Mouse (Mus musculus) retina, adult 2 months (tissue): ENCODE measurements around the gene Kcnh5.

Source experiments
- DNase-seq: peaks from one replicate; pipeline ENCODE4 v3.0.0-alpha.2; 2012; ENCODE audit warnings: low read depth, low spot score

The Kcnh5 gene

DNA sequence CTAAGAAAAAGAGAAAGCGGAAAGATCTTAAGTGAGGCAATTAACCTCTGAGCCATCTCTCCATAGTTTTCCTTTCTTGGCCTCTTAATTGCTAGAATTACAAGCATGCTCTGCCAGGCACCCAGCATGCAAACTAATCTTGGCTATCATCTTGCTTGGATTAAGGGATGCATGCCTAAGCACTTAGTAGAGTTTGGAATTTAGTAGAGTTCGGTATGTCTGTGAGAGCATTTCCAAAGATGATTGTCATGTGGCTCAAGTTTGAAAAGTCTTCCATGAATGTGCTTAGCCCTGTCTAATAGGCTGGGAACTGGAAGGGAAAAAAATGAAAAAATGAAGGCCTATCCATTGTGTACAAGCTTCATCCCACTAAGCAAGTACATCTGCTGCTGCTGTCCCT lies 224.5 kb downstream of the Kcnh5 start:
- DNase-seq = no peak

DNA sequence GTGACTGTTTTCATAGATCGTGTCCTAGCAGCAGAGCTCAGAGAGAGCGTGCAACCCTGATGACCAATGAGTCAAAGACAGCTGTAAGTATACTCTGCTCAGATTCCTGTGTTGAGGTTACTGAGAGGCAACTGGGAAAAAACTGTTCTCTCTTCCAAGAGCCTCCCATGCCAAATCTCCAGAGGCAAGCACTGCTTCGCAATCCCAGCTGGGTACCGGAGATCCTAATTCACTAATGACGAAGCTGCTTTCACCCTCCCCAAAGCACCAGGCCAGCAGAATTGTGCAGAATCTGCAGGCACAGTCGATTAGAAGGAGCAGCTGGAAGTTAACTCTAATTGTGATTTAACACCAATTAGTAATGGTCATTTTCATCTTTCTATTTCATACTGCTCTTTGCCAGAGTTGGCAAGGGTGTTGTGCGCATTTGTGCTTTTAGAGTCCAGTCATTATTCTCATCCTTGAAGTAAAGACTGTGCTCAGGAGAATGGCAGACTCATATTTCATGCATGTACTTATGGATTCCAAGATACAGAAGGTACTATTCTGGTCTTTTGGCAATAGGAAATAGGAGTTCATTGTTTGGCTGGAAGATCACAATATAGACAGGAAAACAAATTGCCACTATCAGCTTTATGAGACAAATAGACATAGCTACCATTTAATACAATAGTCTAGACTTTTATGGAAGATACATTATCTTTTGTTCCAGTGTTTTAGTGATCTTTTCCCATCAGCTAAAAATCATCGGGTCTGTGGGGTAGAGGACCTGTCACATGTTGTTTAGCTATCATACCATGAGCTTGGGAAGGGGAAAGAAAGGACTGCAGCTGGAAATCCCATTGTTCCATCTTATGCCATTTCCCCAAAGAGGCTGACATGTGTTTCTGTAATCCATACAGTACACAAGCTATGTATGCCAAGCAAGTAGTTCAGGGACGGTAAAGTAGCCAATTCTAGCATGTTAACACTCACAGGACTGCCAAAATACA lies 225.7 kb downstream of the Kcnh5 start:
- DNase-seq = no peak

DNA sequence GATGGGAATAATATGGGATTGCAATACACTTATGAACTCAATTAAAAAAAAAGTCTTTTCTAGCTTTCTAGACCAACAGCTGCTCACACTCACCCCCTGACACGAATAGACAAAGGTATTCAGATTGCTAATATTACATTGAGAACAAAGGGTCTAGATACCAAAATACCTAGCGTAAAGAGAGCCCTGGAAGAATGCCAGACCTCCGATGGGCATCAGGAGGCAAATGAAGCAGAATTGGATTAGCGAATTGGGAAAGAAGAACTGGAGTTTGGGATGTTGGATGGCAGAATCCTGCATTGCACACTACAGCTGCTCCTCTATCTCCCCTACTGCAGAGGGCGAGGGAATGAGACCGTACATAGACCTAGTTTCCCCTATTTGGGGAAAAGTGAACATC lies 275.8 kb downstream of the Kcnh5 start:
- DNase-seq = no peak

DNA sequence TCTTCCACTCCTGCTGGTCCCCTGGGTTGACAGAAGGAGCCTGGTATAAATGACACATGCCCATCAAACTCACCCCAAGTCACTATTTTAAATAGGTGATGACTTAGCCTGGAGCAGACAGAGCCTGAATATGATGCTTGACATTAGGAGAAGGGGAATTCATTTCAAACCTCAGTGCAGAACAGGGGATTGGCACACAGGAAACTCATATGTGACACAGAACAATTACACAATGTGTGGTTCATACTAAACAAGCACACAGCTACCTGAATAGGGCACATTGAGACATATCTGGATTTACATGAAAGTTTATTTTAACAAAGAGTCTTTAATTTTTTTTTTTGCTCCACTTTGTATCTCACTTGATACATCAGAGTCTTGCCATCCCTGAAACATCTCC lies 276.4 kb downstream of the Kcnh5 start:
- no peak for DNase-seq

DNA sequence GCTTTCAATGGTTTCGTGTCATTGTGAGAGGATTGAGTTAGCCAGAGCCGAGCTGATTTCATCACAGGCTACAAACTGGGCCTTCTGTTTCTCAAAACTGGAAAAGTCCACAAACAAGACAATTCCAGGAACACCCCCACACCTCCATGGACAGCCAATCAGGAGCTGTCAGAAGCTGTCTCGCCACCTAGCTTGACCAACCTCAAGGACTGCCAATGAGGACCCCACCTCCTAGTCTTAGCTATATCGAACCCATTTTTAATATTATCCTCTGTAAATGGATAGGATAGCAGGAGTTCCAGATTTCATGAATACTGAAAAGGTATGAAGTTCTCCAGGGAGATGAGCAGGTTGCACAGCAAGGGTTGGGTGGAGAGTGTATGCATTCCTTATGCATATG lies 278.1 kb downstream of the Kcnh5 start:
- no peak for DNase-seq

DNA sequence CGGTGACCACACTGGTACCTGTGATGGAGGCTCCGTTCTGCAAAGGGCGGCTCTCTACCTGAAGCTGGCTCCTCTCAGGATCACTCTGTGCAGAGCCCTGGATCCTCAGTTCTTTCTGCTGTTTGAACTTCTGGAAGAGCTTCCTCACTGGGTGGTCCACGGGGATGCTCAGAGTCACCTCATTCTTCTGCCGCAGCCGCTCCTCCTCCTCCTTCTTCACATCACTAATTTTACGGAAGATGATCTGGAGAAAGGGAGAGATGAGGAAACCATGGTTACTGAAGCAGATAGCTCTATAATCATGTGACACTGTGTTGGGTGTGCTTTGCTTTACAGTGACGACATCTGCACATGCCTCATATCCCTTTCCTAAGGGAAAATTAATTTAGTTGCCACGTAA lies 278.9 kb downstream of the Kcnh5 start:
- no peak for DNase-seq

DNA sequence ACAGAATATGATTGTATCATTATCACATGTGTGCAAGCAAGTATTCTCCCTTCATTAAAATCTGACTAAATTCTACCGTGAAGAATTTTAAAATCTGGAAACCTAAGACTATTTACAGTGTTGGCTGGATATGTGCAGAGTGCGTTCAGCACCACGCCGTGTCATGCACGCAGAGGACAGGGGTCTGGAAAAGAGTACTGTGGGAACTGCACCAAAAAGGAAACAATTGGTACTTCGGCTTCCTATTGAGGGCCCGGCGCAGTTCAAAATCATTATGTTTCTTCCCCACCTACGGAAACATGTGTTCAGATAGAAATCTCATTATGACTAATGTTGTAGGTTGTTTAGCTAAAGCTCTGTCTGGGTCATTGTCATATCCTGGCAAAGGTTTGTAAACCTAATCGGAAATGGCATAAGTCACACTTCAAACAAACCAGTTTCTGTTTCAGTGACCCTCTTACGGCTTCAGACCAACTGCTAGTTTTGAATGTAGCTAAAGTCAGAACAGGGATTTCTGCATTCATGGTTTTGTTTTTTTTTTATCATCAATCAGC lies 282.2 kb downstream of the Kcnh5 start:
- DNase-seq = no peak

DNA sequence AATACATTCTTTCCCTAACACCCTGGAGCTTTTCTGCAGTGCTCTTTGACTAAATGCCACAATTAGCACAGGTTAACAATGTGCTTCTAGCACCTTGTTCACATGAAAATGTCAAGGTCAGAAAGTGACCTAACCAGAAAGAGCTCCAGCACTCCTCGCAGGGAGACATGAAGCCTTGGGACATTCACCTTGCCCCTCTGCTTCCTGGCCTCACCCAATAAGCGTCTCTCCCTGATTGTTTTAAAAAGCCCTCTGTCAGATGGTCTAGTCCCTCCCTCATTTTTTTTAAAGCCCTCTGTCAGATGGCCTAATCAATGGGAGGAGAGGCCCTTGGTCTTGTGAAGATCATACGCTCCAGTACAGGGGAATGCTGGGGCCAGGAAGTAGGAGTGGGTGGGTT lies 287.7 kb downstream of the Kcnh5 start:
- no peak for DNase-seq

DNA sequence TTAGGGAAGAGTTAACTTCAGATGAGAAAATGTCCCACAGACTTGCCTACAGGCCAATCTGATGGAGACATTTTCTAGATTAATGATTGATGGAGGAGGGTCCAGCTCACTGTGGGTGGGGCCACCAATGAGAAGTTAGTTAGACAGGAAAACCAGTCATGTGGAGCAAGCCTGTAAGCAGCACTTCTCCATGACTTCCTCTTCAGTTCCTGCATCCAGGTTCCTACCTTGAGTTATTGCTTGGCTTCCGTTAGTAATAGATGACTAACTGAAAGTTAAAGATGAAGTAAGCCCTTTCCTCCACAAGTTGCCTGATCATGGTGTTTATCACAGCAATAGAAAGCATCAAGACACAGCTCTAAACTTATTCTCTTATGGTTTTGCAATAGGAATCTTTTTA lies 290.1 kb downstream of the Kcnh5 start:
- DNase-seq = no peak

DNA sequence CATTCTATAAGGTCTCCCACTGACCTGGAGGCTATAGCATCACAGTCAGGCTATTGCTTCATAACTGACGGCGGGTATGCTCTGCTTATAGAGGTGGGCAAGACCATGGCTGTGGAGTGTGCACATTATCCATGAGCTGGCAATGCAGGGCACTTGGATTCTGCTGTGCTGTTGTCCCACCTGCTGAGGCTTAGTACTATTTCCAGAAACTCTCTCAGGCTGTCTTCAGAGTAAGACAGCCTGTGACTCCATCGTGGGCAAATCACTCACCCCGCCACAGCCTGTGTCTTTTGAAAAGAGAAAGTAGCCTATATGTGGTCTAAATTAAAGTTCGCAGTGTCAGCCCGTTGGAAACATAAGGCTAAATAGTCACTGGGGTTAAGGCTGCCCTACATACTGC lies 295.8 kb downstream of the Kcnh5 start:
- no peak for DNase-seq

DNA sequence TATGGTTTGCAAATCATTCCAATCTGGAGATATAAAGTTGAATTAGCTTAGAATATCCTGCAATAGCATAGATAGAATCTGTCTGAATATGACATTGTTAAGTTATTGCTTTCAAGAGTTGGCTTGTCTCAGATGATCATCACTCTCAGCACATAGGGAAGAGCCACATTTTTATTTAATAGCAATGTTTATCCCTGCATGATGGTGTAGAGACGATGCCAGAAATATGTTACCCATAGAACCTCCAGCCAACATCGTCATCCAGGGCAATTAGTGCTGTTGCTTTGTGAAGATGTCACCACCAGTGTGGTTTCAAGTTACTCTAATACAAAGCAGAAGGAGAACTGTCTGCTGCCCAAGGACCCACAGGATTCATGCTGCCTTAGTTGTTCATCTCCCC lies 321.5 kb downstream of the Kcnh5 start:
- DNase-seq = no peak

DNA sequence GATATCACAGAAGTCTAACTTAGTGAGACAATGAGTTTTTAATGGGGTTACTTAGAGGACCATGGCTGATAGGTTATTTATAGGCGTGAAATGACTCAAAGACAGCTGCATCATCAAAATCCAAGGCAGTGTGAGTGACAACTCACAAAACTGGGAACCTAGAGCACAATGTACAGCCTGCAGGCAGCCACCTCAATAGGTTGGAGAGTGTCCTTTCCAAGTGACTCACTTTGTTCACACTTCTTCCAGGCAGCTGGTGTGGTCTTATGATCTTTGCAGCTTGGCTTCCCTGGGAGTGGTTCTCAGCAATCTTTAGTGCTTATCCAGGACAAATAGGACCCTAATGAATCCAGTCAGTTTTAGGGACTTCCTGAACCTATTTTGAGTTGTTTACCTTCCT lies 322.9 kb downstream of the Kcnh5 start:
- no peak for DNase-seq

DNA sequence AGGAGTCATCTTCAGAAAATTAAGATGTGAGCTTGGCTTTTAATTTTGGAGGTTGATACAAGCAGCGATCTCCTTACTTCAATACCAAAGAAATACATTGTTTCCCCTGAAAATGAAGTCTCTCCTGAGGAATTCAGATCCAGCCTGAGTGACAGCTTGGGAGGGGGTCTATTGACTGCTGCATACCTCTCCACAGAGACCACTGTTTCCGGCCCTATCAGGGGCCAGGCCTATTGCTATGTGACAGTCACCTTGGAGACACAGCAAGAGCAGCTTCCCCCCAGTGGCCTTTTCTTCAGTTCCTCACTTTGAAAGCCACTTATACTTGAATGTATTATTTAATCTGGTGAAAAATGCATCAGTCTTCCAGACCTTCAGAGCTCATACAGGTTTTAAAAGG lies 326.8 kb downstream of the Kcnh5 start:
- DNase-seq = no peak

DNA sequence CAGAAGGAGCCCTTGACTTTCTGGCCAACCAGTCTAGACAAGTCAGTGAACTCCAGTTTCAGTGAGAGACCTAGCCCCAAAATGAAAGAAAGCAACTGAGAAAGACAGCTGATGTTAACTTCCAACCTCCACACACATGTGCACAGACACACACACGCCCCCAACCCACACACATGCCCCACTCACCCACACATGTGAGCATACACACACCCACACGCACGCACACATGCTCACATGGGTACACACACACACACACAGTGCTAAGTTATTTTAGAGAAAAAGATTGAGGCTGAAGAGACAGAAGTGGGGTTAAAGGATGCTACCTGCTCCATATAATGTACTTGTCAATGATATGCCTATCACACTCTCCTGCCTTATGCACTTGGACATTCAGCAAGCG lies 327.2 kb downstream of the Kcnh5 start:
- DNase-seq = no peak

DNA sequence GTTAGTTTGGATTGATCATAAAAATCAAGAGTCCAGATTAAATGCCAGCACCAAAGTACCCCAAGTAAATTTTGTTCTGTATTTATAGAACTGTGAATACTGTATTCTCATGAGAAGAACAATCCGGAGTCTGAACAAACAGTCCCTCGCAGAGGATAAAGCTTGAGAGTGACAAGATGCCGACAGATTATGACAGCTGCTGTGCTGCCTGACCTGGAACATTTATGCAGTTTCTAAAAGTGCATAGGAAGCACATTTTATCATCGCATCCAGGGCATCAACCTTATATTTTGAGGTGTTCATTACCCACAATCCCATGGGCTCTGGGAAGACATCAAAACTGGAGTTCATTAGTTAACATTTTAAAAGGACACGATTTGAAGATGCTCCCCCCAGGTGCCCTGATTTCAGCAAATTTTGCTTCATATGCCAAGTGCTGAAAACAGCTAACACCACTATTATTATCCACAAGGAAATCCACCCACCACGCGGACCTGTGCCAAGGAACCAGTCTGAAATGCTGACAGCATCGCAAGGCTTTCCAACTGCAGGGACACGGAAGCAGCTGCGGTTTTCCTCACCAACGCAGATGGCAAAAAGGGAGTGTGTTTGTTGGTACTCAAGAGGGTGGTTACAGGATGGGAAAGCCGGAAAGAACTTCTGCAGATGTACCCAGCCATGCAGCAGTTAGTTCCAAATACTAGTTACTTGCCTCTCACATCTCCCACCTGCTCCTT lies 328.4 kb downstream of the Kcnh5 start:
- no peak for DNase-seq
